Comparison of ENCODE assay signal across 10 mouse cellular contexts in the genomic region with DNA sequence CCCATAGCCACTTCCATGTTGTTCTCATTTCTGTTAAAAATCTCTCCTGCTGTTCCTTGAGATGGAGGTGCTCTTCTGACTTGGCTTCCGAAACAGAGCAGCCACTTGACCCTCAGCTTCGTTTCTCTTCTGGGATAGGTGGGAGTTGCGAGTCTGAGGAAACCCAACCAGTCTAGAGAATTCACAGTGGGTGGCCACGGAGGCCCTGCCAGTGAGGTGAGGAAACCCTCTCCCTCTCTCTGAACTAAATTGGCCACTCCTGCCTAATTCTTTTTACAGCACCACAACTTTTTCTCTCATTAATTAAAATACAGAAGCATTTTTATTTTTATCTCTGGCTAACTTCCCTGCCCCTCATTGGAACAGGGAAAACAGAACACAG.
DNase-seq lines count a peak whose midpoint lies in the region; ATAC-seq and TF ChIP-seq lines count a peak whose summit lies in the region.
"Had no signal": no experiment of that assay in that cellular context is flagged by ENCODE, and none has a peak within 500 bp of the region (broad histone marks: within the 10 kb centered on the region; RNA-seq: fewer than 3 reads in every experiment).

No protein-coding gene starts in this region.

- ATAC-seq in neural tube, embryonic 12.5 days (ENCODE audit: low FRiP score, low read depth): no peak
- no peak for ATAC-seq in forebrain, postnatal 0 days
- ATAC-seq in midbrain, embryonic 11.5 days (ENCODE audit: low FRiP score): no peak; the same call in 1 of the 2 replicates
- no peak for ATAC-seq in activated CD4-positive, CD25-positive, alpha-beta regulatory T cell, adult 4 months
- ATAC-seq: CD4-positive, CD25-positive, alpha-beta regulatory T cell, adult 4 months had no signal

- H3K27me3 ChIP-seq in neural tube, embryonic 12.5 days (replicated peaks): peaks cover 39% of the 10 kb centered on the region
- peaks cover 5% of the 10 kb centered on the region; the same call in 1 of the 2 replicates for H3K27me3 ChIP-seq in forebrain, postnatal 0 days (ENCODE audit: insufficient read depth, low read length)
- H3K27me3 ChIP-seq in midbrain, embryonic 11.5 days (ENCODE audit: control insufficient read depth, insufficient read depth, low read length): peaks cover 6% of the 10 kb centered on the region; the same call in 1 of the 2 replicates

- H3K36me3 ChIP-seq in neural tube, embryonic 12.5 days: no peaks in the 10 kb centered on the region
- no peaks in the 10 kb centered on the region for H3K36me3 ChIP-seq in forebrain, postnatal 0 days (ENCODE audit: insufficient read depth)
- no peaks in the 10 kb centered on the region for H3K36me3 ChIP-seq in midbrain, embryonic 11.5 days (ENCODE audit: control insufficient read depth, insufficient read depth, low read length)
- H3K36me3 ChIP-seq: stomach, embryonic 15.5 days had no signal

- H3K9ac ChIP-seq in neural tube, embryonic 12.5 days: no peak overlapping the region; the same call in 1 of the 2 replicates
- H3K9ac ChIP-seq in forebrain, postnatal 0 days: peak overlapping the region; percentile 79
- H3K9ac ChIP-seq in midbrain, embryonic 11.5 days (ENCODE audit: low read length): no peak overlapping the region
- H3K9ac ChIP-seq: stomach, embryonic 15.5 days had no signal

- no peak overlapping the region for H3K4me3 ChIP-seq in neural tube, embryonic 12.5 days
- peak overlapping the region; percentile 45 for H3K4me3 ChIP-seq in forebrain, postnatal 0 days (ENCODE audit: low read depth, low read length)
- no peak overlapping the region for H3K4me3 ChIP-seq in midbrain, embryonic 11.5 days (ENCODE audit: low read depth, low read length)
- H3K4me3 ChIP-seq in olfactory bulb, adult 2 months (ENCODE audit: insufficient read depth, low read depth, low read length): peak overlapping the region; percentile 62

- peak overlapping the region; percentile 80 for H3K4me2 ChIP-seq in neural tube, embryonic 12.5 days (replicated peaks)
- peak overlapping the region; percentile 82 for H3K4me2 ChIP-seq in forebrain, postnatal 0 days (ENCODE audit: low read depth)
- H3K4me2 ChIP-seq in midbrain, embryonic 11.5 days: peak overlapping the region; percentile 85; the same call in 1 of the 2 replicates

- 54% methylated on average over 4 of the region's 4 CpGs for WGBS in neural tube, embryonic 12.5 days
- 44% methylated on average over 4 of the region's 4 CpGs for WGBS in forebrain, postnatal 0 days
- 51% methylated on average over 4 of the region's 4 CpGs for WGBS in midbrain, embryonic 11.5 days
- WGBS in olfactory bulb, adult 2 months: 42% methylated on average over 4 of the region's 4 CpGs

- no peak overlapping the region for H3K27ac ChIP-seq in neural tube, embryonic 12.5 days
- H3K27ac ChIP-seq in forebrain, postnatal 0 days (ENCODE audit: low read depth, low read length): peak overlapping the region; percentile 69; the same call in 1 of the 2 replicates
- no peak overlapping the region for H3K27ac ChIP-seq in midbrain, embryonic 11.5 days (ENCODE audit: low read depth, low read length)
- H3K27ac ChIP-seq in olfactory bulb, adult 2 months (ENCODE audit: insufficient read depth, low read depth, low read length): no peak overlapping the region
- H3K27ac ChIP-seq: stomach, embryonic 15.5 days had no signal

- no peak for DNase-seq in neural tube, embryonic 10.5 days (ENCODE audit: extremely low spot score, low spot score)
- no peak for DNase-seq in forebrain, postnatal 0 days
- no peak for DNase-seq in midbrain, embryonic 11.5 days (ENCODE audit: low spot score, missing footprints)
- DNase-seq in layer of hippocampus, adult 18-20 months (ENCODE audit: low spot score in 2 of 2): no peak
- DNase-seq: kidney, adult 8-10 months had no signal

- TF ChIP-seq POLR2A in olfactory bulb, adult 2 months (IDR thresholded peaks at IDR 0.05; ENCODE audit: insufficient read depth, low read depth, low read length): no peak

- peaks cover 12% of the 10 kb centered on the region; the same call in 1 of the 2 replicates for H3K4me1 ChIP-seq in neural tube, embryonic 12.5 days
- 0 out of 2 replicates have a peak, but pooled peaks cover 5% of the 10 kb centered on the region for H3K4me1 ChIP-seq in forebrain, postnatal 0 days (ENCODE audit: insufficient read depth)
- peaks cover 5% of the 10 kb centered on the region for H3K4me1 ChIP-seq in midbrain, embryonic 11.5 days (ENCODE audit: control insufficient read depth, insufficient read depth, low read length)
- H3K4me1 ChIP-seq in olfactory bulb, adult 2 months (ENCODE audit: control insufficient read depth, insufficient read depth, low read length): peaks cover 29% of the 10 kb centered on the region

- H3K9me3 ChIP-seq in neural tube, embryonic 12.5 days: no peaks in the 10 kb centered on the region
- no peaks in the 10 kb centered on the region for H3K9me3 ChIP-seq in forebrain, postnatal 0 days (ENCODE audit: low read length)
- H3K9me3 ChIP-seq in midbrain, embryonic 11.5 days (ENCODE audit: control insufficient read depth, low read length): no peaks in the 10 kb centered on the region
- H3K9me3 ChIP-seq: stomach, embryonic 15.5 days had no signal

- TF ChIP-seq CTCF in forebrain, postnatal 0 days (IDR thresholded peaks at IDR 0.05; ENCODE audit: low read depth): no peak
- TF ChIP-seq CTCF in olfactory bulb, adult 2 months (IDR thresholded peaks at IDR 0.05; ENCODE audit: insufficient read depth, low read depth, low read length): no peak

Comparison
In these comparisons a context has a peak if more than half of its experiments do, and no peak if none do; other contexts are left out.
1. H3K4me3 ChIP-seq: peak in forebrain, postnatal 0 days (single experiment) and olfactory bulb, adult 2 months (single experiment); none in neural tube, embryonic 12.5 days (single experiment) and midbrain, embryonic 11.5 days (single experiment).
2. Peak in every context shown above with its lines, with median percentiles within 50 percentile points of each other: H3K4me2 ChIP-seq.